8 mouse cellular contexts compared by ENCODE assay signal in the genomic region with DNA sequence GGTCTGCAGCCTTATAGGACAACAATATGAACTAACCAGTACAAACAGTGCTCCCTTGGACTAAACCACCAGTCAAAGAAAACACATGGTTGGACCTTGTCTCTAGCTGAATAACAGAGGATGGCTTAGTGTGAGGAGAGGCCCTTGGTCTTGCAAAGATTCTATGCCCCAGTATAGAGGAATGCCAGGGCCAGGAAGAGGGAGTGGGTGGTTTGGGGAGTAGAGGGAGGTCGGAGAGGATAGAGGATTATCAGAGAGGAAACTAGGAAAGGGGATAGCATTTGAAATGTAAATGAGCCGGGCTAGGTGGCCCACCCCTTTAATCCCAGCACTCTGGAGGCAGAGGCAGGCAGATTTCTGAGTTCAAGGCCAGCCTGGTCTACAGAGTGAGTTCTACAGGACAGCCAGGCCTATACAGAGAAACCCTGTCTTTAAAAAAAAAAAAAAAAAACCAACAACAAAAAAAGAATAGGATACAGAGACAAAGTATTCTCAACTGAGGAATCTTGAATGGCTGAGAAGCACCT. TPM values are rescaled to one million over a fixed set of nuclear protein-coding genes. Genes with fewer than 3 reads are reported as not detected.
DNase-seq lines count a peak whose midpoint lies in the region; ATAC-seq lines count a peak whose summit lies in the region.
"Not testable (repeated sequence)": the region's sequence is repeated elsewhere in the genome, so short reads cannot be mapped to it uniquely, and the experiment has no call there.
"Had no signal": no experiment of that assay in that cellular context is flagged by ENCODE, and none has a peak within 500 bp of the region (broad histone marks: within the 10 kb centered on the region; RNA-seq: fewer than 3 reads in every experiment).

No protein-coding gene starts in this region.

- H3K9ac ChIP-seq in embryonic facial prominence, embryonic 15.5 days; hindbrain, embryonic 12.5 days; limb, embryonic 11.5 days (ENCODE audit: low read length); liver, embryonic 12.5 days; midbrain, embryonic 14.5 days (replicated peaks; ENCODE audit: low read length): not testable (repeated sequence)

- H3K9me3 ChIP-seq in embryonic facial prominence, embryonic 15.5 days (replicated peaks) = peaks cover 21% of the 10 kb centered on the region
- peaks cover 29% of the 10 kb centered on the region for H3K9me3 ChIP-seq in hindbrain, embryonic 12.5 days (replicated peaks)
- H3K9me3 ChIP-seq in limb, embryonic 11.5 days (ENCODE audit: control insufficient read depth, low read length); liver, embryonic 12.5 days (replicated peaks): not testable (repeated sequence)
- H3K9me3 ChIP-seq in midbrain, embryonic 14.5 days (ENCODE audit: control insufficient read depth, low read length) = peaks cover 14% of the 10 kb centered on the region

- not testable (repeated sequence) for H3K27ac ChIP-seq in embryonic facial prominence, embryonic 15.5 days (replicated peaks); hindbrain, embryonic 12.5 days; limb, embryonic 11.5 days (replicated peaks; ENCODE audit: low read depth, low read length); liver, embryonic 12.5 days; midbrain, embryonic 14.5 days (replicated peaks; ENCODE audit: low read depth, low read length)

- not testable (repeated sequence) for H3K4me1 ChIP-seq in embryonic facial prominence, embryonic 15.5 days; hindbrain, embryonic 12.5 days; limb, embryonic 11.5 days (ENCODE audit: control insufficient read depth, insufficient read depth, low read length); liver, embryonic 12.5 days; midbrain, embryonic 14.5 days (ENCODE audit: control insufficient read depth, insufficient read depth, low read length)

- not testable (repeated sequence) for H3K4me3 ChIP-seq in embryonic facial prominence, embryonic 15.5 days (replicated peaks); hindbrain, embryonic 12.5 days; limb, embryonic 11.5 days (ENCODE audit: low read depth, low read length); liver, embryonic 12.5 days; midbrain, embryonic 14.5 days (replicated peaks; ENCODE audit: low read depth, low read length)

- H3K4me2 ChIP-seq in embryonic facial prominence, embryonic 15.5 days (replicated peaks); hindbrain, embryonic 12.5 days (replicated peaks); limb, embryonic 11.5 days (ENCODE audit: low read depth, severe bottlenecking); liver, embryonic 12.5 days; midbrain, embryonic 14.5 days (ENCODE audit: low read length): not testable (repeated sequence)

- 57% methylated on average over 2 of the region's 2 CpGs for WGBS in embryonic facial prominence, embryonic 15.5 days
- 65% methylated on average over 2 of the region's 2 CpGs for WGBS in hindbrain, embryonic 12.5 days
- 72% methylated on average over 2 of the region's 2 CpGs for WGBS in limb, embryonic 11.5 days
- WGBS in liver, embryonic 12.5 days (ENCODE audit: insufficient replicate concordance) = 49% methylated on average over 2 of the region's 2 CpGs
- WGBS in midbrain, embryonic 14.5 days = 66% methylated on average over 2 of the region's 2 CpGs

- DNase-seq in ZHBTc4 (ENCODE audit: low read depth, low spot score) = peak; percentile 49
- DNase-seq in limb, embryonic 11.5 days (ENCODE audit: low spot score); midbrain, embryonic 14.5 days: not testable (repeated sequence)

- peaks cover 10% of the 10 kb centered on the region for H3K36me3 ChIP-seq in embryonic facial prominence, embryonic 15.5 days
- not testable (repeated sequence) for H3K36me3 ChIP-seq in hindbrain, embryonic 12.5 days; limb, embryonic 11.5 days (ENCODE audit: control insufficient read depth, insufficient read depth, low read length); midbrain, embryonic 14.5 days (ENCODE audit: control insufficient read depth, insufficient read depth, low read length)
- H3K36me3 ChIP-seq in liver, embryonic 12.5 days = peaks cover 39% of the 10 kb centered on the region

- peak; percentile 34; the same call in 1 of the 2 replicates for ATAC-seq in embryonic facial prominence, embryonic 15.5 days (ENCODE audit: insufficient number of reproducible peaks, low FRiP score, low TSS enrichment, low read depth)
- 0 out of 2 replicates have a peak, but pooled peaks have one; percentile 46 for ATAC-seq in hindbrain, embryonic 12.5 days (ENCODE audit: low FRiP score)
- ATAC-seq in inflammation-experienced regulatory T-cells, adult 6 months = peak; percentile 30
- ATAC-seq in limb, embryonic 11.5 days (ENCODE audit: insufficient number of reproducible peaks, low FRiP score, low TSS enrichment, low read depth) = peak; percentile 48; the same call in 1 of the 2 replicates
- ATAC-seq in liver, embryonic 12.5 days = 0 out of 2 replicates have a peak, but pooled peaks have one; percentile 27
- ATAC-seq in midbrain, embryonic 14.5 days (ENCODE audit: low FRiP score, low TSS enrichment) = peak; percentile 40; the same call in 1 of the 2 replicates

- not testable (repeated sequence) for H3K27me3 ChIP-seq in embryonic facial prominence, embryonic 15.5 days; hindbrain, embryonic 12.5 days; limb, embryonic 11.5 days (ENCODE audit: control insufficient read depth, insufficient read depth, low read length); liver, embryonic 12.5 days (replicated peaks); midbrain, embryonic 14.5 days (ENCODE audit: control insufficient read depth, insufficient read depth, low read length)

RNA-seq across cellular contexts. Expression of a gene that starts 16.1 kb away (rescaled TPM):
- polyA plus RNA-seq in embryonic facial prominence, embryonic 15.5 days (2015; fragmentation: Nextera tagmentation; extraction: Ambion mirVana) = 5.8 and 5.9 TPM in 2 replicates
- polyA plus RNA-seq in hindbrain, embryonic 12.5 days (2016; fragmentation: Nextera tagmentation; extraction: Ambion mirVana) = 6.6 TPM in 2 replicates
- 10 to 100 TPM; 18.6 to 25.6 (median 23.7) TPM for polyA plus RNA-seq in inflammation-experienced regulatory T-cells, adult 6 months (2017; shearing (Covaris generic))
- polyA plus RNA-seq in limb, embryonic 11.5 days (2014; fragmentation: Nextera tagmentation; extraction: Ambion mirVana) = 9.5 and 9.6 TPM in 2 replicates
- polyA plus RNA-seq in liver, embryonic 12.5 days (2016; fragmentation: Nextera tagmentation; extraction: Ambion mirVana) = 7.2 and 8.3 TPM in 2 replicates
- polyA plus RNA-seq in midbrain, embryonic 14.5 days (2014; fragmentation: Nextera tagmentation; extraction: Ambion mirVana) = 4.5 and 4.8 TPM in 2 replicates
- polyA plus RNA-seq: adrenal gland, adult 2 months had no signal

RNA-seq across cellular contexts. Expression of a gene that starts 54.7 kb away (rescaled TPM):
- 4.6 and 5.3 TPM in 2 replicates for polyA plus RNA-seq in embryonic facial prominence, embryonic 15.5 days (2015; fragmentation: Nextera tagmentation; extraction: Ambion mirVana)
- polyA plus RNA-seq in hindbrain, embryonic 12.5 days (2016; fragmentation: Nextera tagmentation; extraction: Ambion mirVana) = 5.9 and 6.3 TPM in 2 replicates
- polyA plus RNA-seq in inflammation-experienced regulatory T-cells, adult 6 months (2017; shearing (Covaris generic)) = 10 to 100 TPM in 1 of 3 experiments, 1 to 10 TPM in 2; 5.5 to 10.0 (median 7.5) TPM
- 5.2 and 5.3 TPM in 2 replicates for polyA plus RNA-seq in limb, embryonic 11.5 days (2014; fragmentation: Nextera tagmentation; extraction: Ambion mirVana)
- 1.4 and 1.5 TPM in 2 replicates for polyA plus RNA-seq in liver, embryonic 12.5 days (2016; fragmentation: Nextera tagmentation; extraction: Ambion mirVana)
- 8.7 and 10.9 TPM in 2 replicates for polyA plus RNA-seq in midbrain, embryonic 14.5 days (2014; fragmentation: Nextera tagmentation; extraction: Ambion mirVana)
